Mouse (Mus musculus): ENCODE measurements around the gene Nlk.

GRCm38 (mm10) chr11:78746264-78746663 lies 49.1 kb upstream of the Nlk start:
- TF ChIP-seq POLR2A (IDR thresholded peaks at IDR 0.05; ENCODE audit: borderline replicate concordance, low read depth, low read length) (no peak), CTCF (IDR thresholded peaks at IDR 0.05; ENCODE audit: low read depth, low read length) (no peak)

Measured in bone marrow macrophage, adult 2 months (primary cell).